Mouse (Mus musculus) embryonic fibroblast, embryonic 13.5 days (primary cell): ENCODE measurements at regions not wholly inside any gene's neighbourhood (a gene's known extent, or its start where the extent isn't known, plus 50 kb on each side); places are given as distances from the start of the nearest gene placed in this dataset.

Source experiments
- CTCF ChIP-seq: IDR thresholded peaks from 2 replicates; pipeline ENCODE4 v1.5.1; 2011; ENCODE audit warnings: mild to moderate bottlenecking, control low read depth, low read length, moderate library complexity, borderline replicate concordance; ENCODE audit not compliant: insufficient read depth
- POLR2A ChIP-seq: IDR thresholded peaks from 2 replicates; pipeline ENCODE4 v1.6.1; 2011; ENCODE audit warnings: low read depth, mild to moderate bottlenecking, control low read depth, low read length, moderate library complexity

- TF ChIP-seq CTCF (no peak), POLR2A (no peak)
Measured at GRCm38 (mm10) chr16:39390626-39391025, 498.2 kb downstream of the Igsf11 start.
